Mouse (Mus musculus) heart, embryonic 13.5 days (tissue): ENCODE results near the gene Smyd1. TPM values are rescaled to one million over a fixed set of nuclear protein-coding genes. Genes with fewer than 3 reads are reported as not detected.

Source experiments
- ATAC-seq: fragments of 200-750 bp; cut with Nextera tagmentation; 2 replicates; pipeline ENCODE4 v1.8.0; 2017; ENCODE audit warnings: moderate TSS enrichment; ENCODE audit not compliant: insufficient number of reproducible peaks, low FRiP score, low TSS enrichment; ENCODE audit errors: extremely low read depth
- H3K27ac ChIP-seq: fragments of 300-500 bp; sonication (generic); replicated peaks from 2 replicates; pipeline ENCODE4 v1.5.1; 2015; ENCODE audit warnings: moderate library complexity, mild to moderate bottlenecking, inconsistent platforms
- H3K27me3 ChIP-seq: fragments of 300-500 bp; sonication (generic); replicated peaks from 2 replicates; pipeline ENCODE4 v1.6.1; 2015; ENCODE audit warnings: mild to moderate bottlenecking, inconsistent platforms
- H3K36me3 ChIP-seq: fragments of 300-500 bp; sonication (generic); 2 replicates; pipeline ENCODE4 v1.6.1; 2015; ENCODE audit warnings: mild to moderate bottlenecking, inconsistent platforms
- H3K4me1 ChIP-seq: fragments of 300-500 bp; sonication (generic); 2 replicates; pipeline ENCODE4 v1.6.1; 2015; ENCODE audit warnings: inconsistent platforms
- H3K4me2 ChIP-seq: fragments of 300-500 bp; sonication (generic); 2 replicates; pipeline ENCODE4 v1.6.1; 2015; ENCODE audit warnings: inconsistent platforms, mild to moderate bottlenecking, moderate library complexity
- H3K4me3 ChIP-seq: fragments of 300-500 bp; sonication (generic); 2 replicates; pipeline ENCODE4 v1.5.1; 2015; ENCODE audit warnings: moderate library complexity, mild to moderate bottlenecking, inconsistent platforms
- H3K9ac ChIP-seq: fragments of 300-500 bp; sonication (generic); 2 replicates; pipeline ENCODE4 v1.6.1; 2015; ENCODE audit warnings: inconsistent platforms, mild to moderate bottlenecking, moderate library complexity
- H3K9me3 ChIP-seq: fragments of 300-500 bp; sonication (generic); 2 replicates; pipeline ENCODE4 v1.6.1; 2016; ENCODE audit warnings: inconsistent platforms
- WGBS: fragments of 180-500 bp; shearing (Covaris S2); methylation state at CpG from one replicate; pipeline ENCODE4 v1.1.7; 2015; ENCODE audit warnings: mixed read lengths; 5-methylcytosine and 5-hydroxymethylcytosine counted together
- polyA plus RNA-seq: library from polyadenylated mRNA; unstranded; fragments of >200 nt; fragmentation: Nextera tagmentation; extraction: Ambion mirVana; gene quantifications from 2 replicates; pipeline ENCODE4 v1.2.1, GENCODE M21; 2015

Gene Smyd1
- polyA plus RNA-seq, 1 experiment from 2014 or later: 90.5 TPM

GRCm38 (mm10) chr6:71258562-71258961 lies 63.5 kb downstream of the Smyd1 start:
- H3K4me1 ChIP-seq: peaks cover 53% of the 10 kb centered on the region
- ATAC-seq: no peak
- peak overlapping the region; percentile 63 for H3K4me3 ChIP-seq
- no peak overlapping the region for H3K27ac ChIP-seq
- H3K9me3 ChIP-seq: no peaks in the 10 kb centered on the region
- H3K4me2 ChIP-seq: peak overlapping the region; percentile 70
- 43% methylated on average over 2 of the region's 2 CpGs for WGBS
- H3K36me3 ChIP-seq: peaks cover 33% of the 10 kb centered on the region
- H3K9ac ChIP-seq: no peak overlapping the region
- H3K27me3 ChIP-seq: no peaks in the 10 kb centered on the region

- H3K36me3 ChIP-seq: peaks cover 39% of the 10 kb centered on the region
- 15% methylated on average over 1 of the region's 1 CpGs for WGBS
- H3K27me3 ChIP-seq: no peaks in the 10 kb centered on the region
- peaks cover 41% of the 10 kb centered on the region for H3K4me1 ChIP-seq
- H3K9ac ChIP-seq: no peak overlapping the region
- no peak overlapping the region for H3K4me3 ChIP-seq
- H3K9me3 ChIP-seq: no peaks in the 10 kb centered on the region
- no peak overlapping the region for H3K27ac ChIP-seq
- ATAC-seq: no peak
- H3K4me2 ChIP-seq: no peak overlapping the region
Observed at GRCm38 (mm10) chr6:71257375-71257774, 64.7 kb downstream of the Smyd1 start.

GRCm38 (mm10) chr6:71256166-71256565 lies 65.9 kb downstream of the Smyd1 start:
- 94% methylated on average over 10 of the region's 10 CpGs for WGBS
- Histone ChIP-seq H3K4me2 (no peak overlapping the region), H3K4me3 (no peak overlapping the region), H3K27ac (no peak overlapping the region), H3K4me1 (peaks cover 49% of the 10 kb centered on the region), H3K9ac (no peak overlapping the region), H3K9me3 (no peaks in the 10 kb centered on the region), H3K36me3 (peaks cover 39% of the 10 kb centered on the region), H3K27me3 (no peaks in the 10 kb centered on the region)
- no peak for ATAC-seq

GRCm38 (mm10) chr6:71254456-71254855 lies 67.6 kb downstream of the Smyd1 start:
- WGBS: 58% methylated on average over 6 of the region's 6 CpGs
- Histone ChIP-seq H3K27me3 (no peaks in the 10 kb centered on the region), H3K9ac (peak overlapping the region; percentile 48), H3K9me3 (no peaks in the 10 kb centered on the region), H3K36me3 (peaks cover 38% of the 10 kb centered on the region), H3K4me3 (no peak overlapping the region), H3K4me1 (peaks cover 58% of the 10 kb centered on the region), H3K27ac (peak overlapping the region; percentile 17; the same call in 1 of the 2 replicates), H3K4me2 (peak overlapping the region; percentile 13)
- ATAC-seq: no peak

- peak overlapping the region; percentile 56 for H3K9ac ChIP-seq
Observed at GRCm38 (mm10) chr6:71250951-71251350, 71.1 kb downstream of the Smyd1 start.

GRCm38 (mm10) chr6:71249615-71250014 lies 72.4 kb downstream of the Smyd1 start:
- Histone ChIP-seq H3K4me1 (peaks cover 50% of the 10 kb centered on the region), H3K4me3 (no peak overlapping the region), H3K27me3 (no peaks in the 10 kb centered on the region), H3K9me3 (0 out of 2 replicates have a peak, but pooled peaks cover 2% of the 10 kb centered on the region), H3K36me3 (peaks cover 19% of the 10 kb centered on the region), H3K27ac (peak overlapping the region; percentile 84), H3K4me2 (peak overlapping the region; percentile 20; the same call in 1 of the 2 replicates), H3K9ac (no peak overlapping the region)
- 39% methylated on average over 3 of the region's 3 CpGs for WGBS
- no peak for ATAC-seq

More at GRCm38 (mm10) chr6:71250951-71251350, 71.1 kb downstream of the Smyd1 start:
- no peak overlapping the region for H3K4me3 ChIP-seq
- H3K4me2 ChIP-seq: no peak overlapping the region
- peak overlapping the region; percentile 84 for H3K27ac ChIP-seq
- H3K27me3 ChIP-seq: no peaks in the 10 kb centered on the region
- 0 out of 2 replicates have a peak, but pooled peaks cover 2% of the 10 kb centered on the region for H3K9me3 ChIP-seq
- ATAC-seq: no peak
- H3K36me3 ChIP-seq: peaks cover 22% of the 10 kb centered on the region
- peaks cover 57% of the 10 kb centered on the region for H3K4me1 ChIP-seq
- WGBS: 52% methylated on average over 8 of the region's 8 CpGs

DNA sequence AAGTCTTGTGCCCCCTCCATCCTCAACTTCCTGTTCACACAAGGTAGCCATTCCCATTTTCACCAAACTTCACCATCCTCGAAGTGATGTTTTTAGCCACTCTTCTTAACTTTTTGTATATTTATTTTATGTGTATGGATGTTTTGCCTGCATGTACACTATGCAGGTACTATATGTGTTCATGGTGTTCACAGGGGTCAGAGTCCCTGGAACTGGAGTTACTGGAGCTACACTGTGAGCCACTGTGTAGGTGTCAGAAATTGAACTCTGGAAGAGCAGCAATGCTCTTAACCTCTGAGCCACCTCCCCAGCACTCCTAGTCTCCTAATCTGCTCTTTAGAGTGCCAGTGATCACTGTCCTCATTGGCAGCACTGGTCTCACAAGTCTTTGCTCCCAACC lies 73.6 kb downstream of the Smyd1 start:
- Histone ChIP-seq H3K4me3 (no peak overlapping the region), H3K4me2 (peak overlapping the region; percentile 20; the same call in 1 of the 2 replicates), H3K27ac (peak overlapping the region; percentile 84), H3K9ac (0 out of 2 replicates have a peak overlapping the region, but pooled peaks have one; percentile 52), H3K27me3 (no peaks in the 10 kb centered on the region), H3K36me3 (peaks cover 23% of the 10 kb centered on the region), H3K4me1 (peaks cover 43% of the 10 kb centered on the region), H3K9me3 (0 out of 2 replicates have a peak, but pooled peaks cover 2% of the 10 kb centered on the region)
- ATAC-seq: no peak
- 76% methylated on average over 1 of the region's 1 CpGs for WGBS

DNA sequence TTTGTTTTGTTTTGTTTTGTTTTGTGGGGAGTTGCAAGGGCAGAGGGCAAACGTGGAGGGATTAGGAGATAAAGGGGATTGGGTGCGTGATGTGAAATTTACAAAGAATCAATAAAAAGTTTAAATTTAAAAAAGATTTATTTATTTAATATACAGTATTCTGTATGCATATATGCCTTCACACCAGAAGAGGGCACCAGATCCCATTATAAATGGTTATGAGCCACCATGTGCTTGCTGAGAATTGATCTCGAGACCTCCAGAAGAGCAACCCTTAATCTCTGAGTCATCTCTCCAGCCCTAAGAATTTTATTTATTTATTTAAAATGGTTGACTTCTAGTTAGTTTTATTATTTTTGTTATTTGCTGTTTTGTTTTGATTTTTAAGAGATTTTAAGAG lies 78.8 kb downstream of the Smyd1 start:
- H3K27ac ChIP-seq: no peak overlapping the region
- peaks cover 32% of the 10 kb centered on the region for H3K36me3 ChIP-seq
- no peak overlapping the region for H3K9ac ChIP-seq
- 0 out of 2 replicates have a peak, but pooled peaks cover 2% of the 10 kb centered on the region for H3K9me3 ChIP-seq
- no peak overlapping the region for H3K4me2 ChIP-seq
- peaks cover 28% of the 10 kb centered on the region for H3K4me1 ChIP-seq
- ATAC-seq: no peak
- no peak overlapping the region for H3K4me3 ChIP-seq
- WGBS: 82% methylated on average over 3 of the region's 3 CpGs
- H3K27me3 ChIP-seq: no peaks in the 10 kb centered on the region

- Histone ChIP-seq H3K36me3 (peaks cover 37% of the 10 kb centered on the region), H3K27me3 (no peaks in the 10 kb centered on the region), H3K4me1 (peaks cover 24% of the 10 kb centered on the region), H3K9ac (no peak overlapping the region), H3K27ac (peak overlapping the region; percentile 38), H3K4me2 (no peak overlapping the region), H3K4me3 (no peak overlapping the region), H3K9me3 (0 out of 2 replicates have a peak, but pooled peaks cover 2% of the 10 kb centered on the region)
- WGBS: 67% methylated on average over 1 of the region's 1 CpGs
- no peak for ATAC-seq
Observed at GRCm38 (mm10) chr6:71242811-71243210, 79.2 kb downstream of the Smyd1 start.

DNA sequence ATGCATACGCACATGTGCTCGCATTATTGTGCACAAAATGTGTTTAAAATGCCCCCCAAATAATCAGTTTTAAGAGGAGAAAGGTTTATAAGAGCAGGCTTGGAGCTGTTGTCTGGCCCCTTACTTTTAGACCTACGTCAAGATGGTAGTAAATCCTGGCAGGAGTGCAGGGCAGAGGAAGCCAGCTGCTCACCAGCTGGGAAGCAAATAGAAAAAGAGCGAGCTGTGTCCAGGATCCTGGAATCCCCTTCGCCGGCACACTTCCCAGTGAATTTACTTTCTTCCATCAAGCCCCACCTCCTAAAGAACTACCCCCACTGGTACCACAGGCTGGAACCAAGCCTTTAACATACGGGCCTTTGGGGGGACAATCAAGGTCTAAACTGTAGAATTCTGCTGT lies 81.2 kb downstream of the Smyd1 start:
- Histone ChIP-seq H3K27ac (peak overlapping the region; percentile 70), H3K9ac (peak overlapping the region; percentile 28; the same call in 1 of the 2 replicates), H3K9me3 (no peaks in the 10 kb centered on the region), H3K36me3 (peaks cover 49% of the 10 kb centered on the region), H3K4me1 (peaks cover 27% of the 10 kb centered on the region), H3K4me3 (no peak overlapping the region), H3K27me3 (no peaks in the 10 kb centered on the region), H3K4me2 (peak overlapping the region; percentile 22)
- WGBS: 77% methylated on average over 7 of the region's 7 CpGs
- ATAC-seq: no peak

DNA sequence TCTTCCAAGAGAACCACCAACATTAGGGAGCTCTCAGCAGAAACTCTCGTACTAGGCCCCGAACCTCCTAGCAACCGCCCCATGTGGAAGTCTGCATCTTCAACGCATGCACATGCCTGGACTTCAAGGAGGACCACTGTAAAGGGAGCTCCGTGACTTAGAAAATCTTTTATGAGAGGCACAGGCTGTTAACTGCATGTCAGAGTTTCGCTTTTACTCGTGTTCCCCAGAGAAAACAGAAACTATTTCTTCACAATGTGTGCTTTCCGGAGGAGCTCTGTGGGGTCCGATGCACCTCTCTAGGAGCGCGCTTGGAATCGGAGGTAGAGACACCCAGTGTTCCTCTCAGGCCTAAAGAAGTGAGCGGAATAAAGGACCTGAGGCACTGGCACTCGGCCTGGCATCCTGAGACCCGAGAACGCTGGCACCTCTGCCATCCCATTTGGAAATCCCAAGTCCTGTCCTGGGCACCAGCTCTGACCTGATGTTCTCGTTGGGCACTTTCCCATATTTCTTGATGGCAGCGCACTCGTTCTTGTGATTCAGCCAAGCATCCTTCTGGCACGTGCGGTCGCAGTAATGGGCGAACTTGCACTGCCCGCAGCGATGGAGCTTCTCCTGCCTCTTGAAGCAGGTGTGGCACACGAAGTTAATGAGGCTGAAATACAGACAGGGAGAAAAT lies 82.8 kb downstream of the Smyd1 start:
- Histone ChIP-seq H3K9ac (no peak overlapping the region), H3K4me1 (peaks cover 27% of the 10 kb centered on the region), H3K27me3 (no peaks in the 10 kb centered on the region), H3K36me3 (peaks cover 52% of the 10 kb centered on the region), H3K27ac (no peak overlapping the region), H3K4me2 (no peak overlapping the region), H3K4me3 (no peak overlapping the region), H3K9me3 (no peaks in the 10 kb centered on the region)
- ATAC-seq: no peak
- WGBS: 89% methylated on average over 26 of the region's 26 CpGs

DNA sequence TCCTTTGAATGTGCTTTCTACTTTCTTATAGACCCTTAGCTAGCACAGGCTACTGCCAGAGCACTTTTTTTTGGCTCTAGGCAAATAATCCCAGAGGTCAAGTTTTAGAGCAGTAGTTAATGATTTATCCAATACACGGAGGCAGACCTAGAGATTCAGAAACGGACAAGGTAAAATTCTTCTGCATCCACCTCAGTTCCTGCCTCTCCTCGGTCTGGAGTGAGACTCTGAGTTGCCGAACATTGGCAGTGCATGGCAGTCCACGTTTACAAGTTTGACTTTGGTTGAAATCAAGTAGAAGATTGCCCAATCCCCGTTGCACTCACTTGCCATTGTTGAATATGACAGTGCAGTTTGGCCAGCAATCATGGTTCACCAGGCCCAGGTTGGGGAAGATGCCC lies 85.0 kb downstream of the Smyd1 start:
- no peak overlapping the region for H3K27ac ChIP-seq
- H3K4me3 ChIP-seq: no peak overlapping the region
- no peaks in the 10 kb centered on the region for H3K27me3 ChIP-seq
- no peak overlapping the region for H3K4me2 ChIP-seq
- whole genome bisulfite sequencing: 83% methylated on average over 6 of the region's 6 CpGs
- no peak for ATAC-seq
- H3K4me1 ChIP-seq: peaks cover 18% of the 10 kb centered on the region
- H3K36me3 ChIP-seq: peaks cover 62% of the 10 kb centered on the region
- H3K9ac ChIP-seq: no peak overlapping the region
- H3K9me3 ChIP-seq: no peaks in the 10 kb centered on the region
